Mouse (Mus musculus) liver, embryonic 14.5 days (tissue): ENCODE data around the gene Ntm.

ENCODE experiments used
- CTCF ChIP-seq: IDR thresholded peaks from 2 replicates; pipeline ENCODE4 v1.5.1; 2016; ENCODE audit warnings: antibody characterized with exemption, low read depth, control low read depth
- EP300 ChIP-seq: IDR thresholded peaks from 2 replicates; pipeline ENCODE4 v1.6.1; 2016; ENCODE audit warnings: antibody characterized with exemption, low read depth

- TF ChIP-seq CTCF (peak; percentile 80), EP300 (no peak)
Measured at GRCm38 (mm10) chr9:29661468-29662145, 301.3 kb downstream of the Ntm start.
